ENCODE assay signal across 18 mouse cellular contexts in genomic region chr5:20484505-20484904, GRCm38 (mm10).
DNase-seq lines count a peak whose midpoint lies in the region; ATAC-seq and TF ChIP-seq lines count a peak whose summit lies in the region.
"Had no signal": no experiment of that assay in that cellular context is flagged by ENCODE, and none has a peak within 500 bp of the region (broad histone marks: within the 10 kb centered on the region; RNA-seq: fewer than 3 reads in every experiment).

No protein-coding gene starts in this region.

- DNase-seq in left cerebral cortex, adult 2 months (ENCODE audit: extremely low spot score in 1 of 2, low spot score in 2 of 2), result no peak
- no peak for DNase-seq in left cerebral cortex, adult 9 months (ENCODE audit: low spot score in 2 of 2)
- DNase-seq in brain, adult 2 months (ENCODE audit: low read depth, low spot score), result peak; percentile 46
- DNase-seq in telencephalon, adult 2 months (ENCODE audit: low read depth, low spot score), result peak; percentile 49
- DNase-seq in liver, embryonic 11.5 days (ENCODE audit: low spot score), result no peak
- DNase-seq: adrenal gland, adult 2 months; adrenal gland, postnatal 10 days; adrenal gland, postnatal 25 days; cerebellum, adult 11-12 months; cerebellum, adult 2 months; cerebellum, adult 9-10 months; cerebellum, postnatal 10 days; cerebellum, postnatal 25 days; forebrain, postnatal 0 days had no signal

- no peaks in the 10 kb centered on the region for H3K36me3 ChIP-seq in liver, embryonic 11.5 days (ENCODE audit: control insufficient read depth, insufficient read depth, low read length)
- H3K36me3 ChIP-seq: embryonic facial prominence, embryonic 10.5 days; embryonic facial prominence, embryonic 12.5 days; forebrain, embryonic 15.5 days had no signal

- no peak for ATAC-seq in liver, embryonic 11.5 days (replicated peaks; ENCODE audit: low FRiP score)
- ATAC-seq: forebrain, embryonic 13.5 days; forebrain, embryonic 15.5 days; forebrain, postnatal 0 days had no signal

- no peaks in the 10 kb centered on the region for H3K27me3 ChIP-seq in liver, embryonic 11.5 days (replicated peaks; ENCODE audit: control insufficient read depth, insufficient read depth, low read length)
- H3K27me3 ChIP-seq: embryonic facial prominence, embryonic 12.5 days; forebrain, embryonic 13.5 days; forebrain, embryonic 15.5 days had no signal

- 81% methylated on average over 7 of the region's 7 CpGs for WGBS in liver, embryonic 11.5 days

- intact Hi-C loops in left cerebral cortex, adult 2 months (cut with DNase I), result no loop called here

- H3K9me3 ChIP-seq in liver, embryonic 11.5 days (ENCODE audit: control insufficient read depth, low read length), result no peaks in the 10 kb centered on the region
- H3K9me3 ChIP-seq: embryonic facial prominence, embryonic 10.5 days; embryonic facial prominence, embryonic 12.5 days; forebrain, embryonic 13.5 days; forebrain, embryonic 15.5 days had no signal

- H3K4me3 ChIP-seq in left cerebral cortex, adult 2 months, result no peak overlapping the region
- no peak overlapping the region for H3K4me3 ChIP-seq in liver, embryonic 11.5 days (ENCODE audit: low read depth, low read length)
- H3K4me3 ChIP-seq: embryonic facial prominence, embryonic 10.5 days; embryonic facial prominence, embryonic 12.5 days; forebrain, embryonic 13.5 days; forebrain, embryonic 15.5 days had no signal

- peak overlapping the region; percentile 28; the same call in 1 of the 2 replicates for H3K27ac ChIP-seq in left cerebral cortex, adult 2 months
- H3K27ac ChIP-seq in liver, embryonic 11.5 days (ENCODE audit: low read depth, low read length), result no peak overlapping the region
- H3K27ac ChIP-seq: embryonic facial prominence, embryonic 10.5 days; embryonic facial prominence, embryonic 12.5 days; forebrain, embryonic 13.5 days; forebrain, embryonic 15.5 days had no signal

- no peak for TF ChIP-seq CTCF in left cerebral cortex, adult 2 months (IDR thresholded peaks at IDR 0.05)

- H3K4me2 ChIP-seq in liver, embryonic 11.5 days, result no peak overlapping the region
- H3K4me2 ChIP-seq: embryonic facial prominence, embryonic 12.5 days; forebrain, embryonic 13.5 days; forebrain, embryonic 15.5 days had no signal

- H3K4me1 ChIP-seq in liver, embryonic 11.5 days (replicated peaks; ENCODE audit: control insufficient read depth, insufficient read depth, low read length), result no peaks in the 10 kb centered on the region
- H3K4me1 ChIP-seq: embryonic facial prominence, embryonic 12.5 days; forebrain, embryonic 13.5 days; forebrain, embryonic 15.5 days had no signal

- no peak overlapping the region for H3K9ac ChIP-seq in liver, embryonic 11.5 days (ENCODE audit: low read depth, low read length)
- H3K9ac ChIP-seq: embryonic facial prominence, embryonic 12.5 days; forebrain, embryonic 13.5 days; forebrain, embryonic 15.5 days; forebrain, postnatal 0 days had no signal

Comparison
In these comparisons a context has a peak if more than half of its experiments do, and no peak if none do; other contexts are left out.
1. DNase-seq: peak in brain, adult 2 months (single experiment) and telencephalon, adult 2 months (single experiment); none in left cerebral cortex, adult 2 months (0 of 2), left cerebral cortex, adult 9 months (0 of 2) and liver, embryonic 11.5 days (single experiment).